Mouse (Mus musculus) embryonic stem cell, embryonic (primary cell): Measurements from ENCODE around the gene Gm49395.

Experiments
- CTCF ChIA-PET, 4 experiments: fragments of 300-600 bp in 2 of 4; fragments of 350-600 bp in 2 of 4; sonication (Branson Sonifier 250); formaldehyde crosslinking; loops; one replicate each; lab custom pipeline; 2022; ENCODE audit warnings: inconsistent platforms in 2 of 4; lab: Charles Lee
- POLR2A ChIA-PET, 4 experiments: fragments of 300-600 bp in 2 of 4; fragments of 350-600 bp in 2 of 4; sonication (Branson Sonifier 250); formaldehyde crosslinking; loops; one replicate each; lab custom pipeline; 2022; ENCODE audit warnings: antibody characterized with exemption in 4 of 4, inconsistent platforms in 1 of 4; lab: Charles Lee

Gm49395 gene

GRCm38 (mm10) chr13:115106183-115106582 is 4.5 kb upstream of the Gm49395 start:
- CTCF ChIA-PET = no interaction called here
- POLR2A ChIA-PET = interaction anchor here in 1 of 4 experiments (1.2 kb wide), 1 partner anchor 12 kb away, joined by 3 read pairs; no protein-coding TSS in a partner anchor

GRCm38 (mm10) chr13:115102754-115103153 is 1.0 kb upstream of the Gm49395 start:
- ChIA-PET CTCF (no interaction called here), POLR2A (no interaction called here)

GRCm38 (mm10) chr13:115100381-115101177 is 1.1 kb downstream of the Gm49395 start:
- ChIA-PET POLR2A (interaction anchor here in 1 of 4 experiments (0.7 to 1.6 kb wide), 4 partner anchors 10 to 109 kb away, joined by 3 to 7 read pairs (median 4); partner anchors contain the start of gene Pelo), CTCF (interaction anchor here in 1 of 4 experiments (0.6 kb wide), 1 partner anchor 16 kb away, joined by 3 read pairs; no protein-coding TSS in a partner anchor)

- ChIA-PET POLR2A (interaction anchor here in 2 of 4 experiments (0.6 to 1.1 kb wide), 2 partner anchors 14 to 19 kb away, joined by 3 to 4 read pairs; no protein-coding TSS in a partner anchor), CTCF (interaction anchor here in 1 of 4 experiments (0.6 kb wide), 1 partner anchor 13 kb away, joined by 3 read pairs; no protein-coding TSS in a partner anchor)
These were observed 2.3 kb downstream of the Gm49395 start for GRCm38 (mm10) chr13:115099381-115099780.

- POLR2A ChIA-PET = interaction anchor here in 1 of 4 experiments (0.6 kb wide), 1 partner anchor 10 kb away, joined by 3 read pairs; no protein-coding TSS in a partner anchor
- CTCF ChIA-PET = no interaction called here
These were observed 3.5 kb downstream of the Gm49395 start for GRCm38 (mm10) chr13:115098227-115098626.

- CTCF ChIA-PET = no interaction called here
- POLR2A ChIA-PET = interaction anchor here in 1 of 4 experiments (0.6 kb wide), 1 partner anchor 109 kb away, joined by 5 read pairs; no protein-coding TSS in a partner anchor
These were observed 4.8 kb downstream of the Gm49395 start for GRCm38 (mm10) chr13:115096965-115097364.

- CTCF ChIA-PET = no interaction called here
- POLR2A ChIA-PET = no interaction called here
These were observed 5.5 kb downstream of the Gm49395 start for GRCm38 (mm10) chr13:115096216-115096615.

GRCm38 (mm10) chr13:115095392-115095791 is 6.3 kb downstream of the Gm49395 start:
- POLR2A ChIA-PET = no interaction called here
- CTCF ChIA-PET = no interaction called here

- CTCF ChIA-PET = no interaction called here
- POLR2A ChIA-PET = no interaction called here
These were observed 10.2 kb downstream of the Gm49395 start for GRCm38 (mm10) chr13:115091511-115091910.

GRCm38 (mm10) chr13:115090977-115091445 is 10.7 kb downstream of the Gm49395 start:
- POLR2A ChIA-PET = interaction anchor here in 2 of 4 experiments (1.2 to 2.0 kb wide), 4 partner anchors 10 to 796 kb away, joined by 3 to 7 read pairs (median 4); no protein-coding TSS in a partner anchor
- CTCF ChIA-PET = no interaction called here

GRCm38 (mm10) chr13:115090069-115090976 is 11.4 kb downstream of the Gm49395 start, which contains the start of gene Pelo:
TSS of gene Pelo (minus strand) at chr13:115090186.
- ChIA-PET POLR2A (interaction anchor here in 3 of 4 experiments (0.6 to 2.0 kb wide), 11 partner anchors 10 to 837 kb away, joined by 3 to 7 read pairs (median 3); no protein-coding TSS in a partner anchor), CTCF (interaction anchor here in 1 of 4 experiments (0.6 kb wide), 1 partner anchor 86 kb away, joined by 3 read pairs; no protein-coding TSS in a partner anchor)

- ChIA-PET POLR2A (interaction anchor here in 2 of 4 experiments (0.6 to 2.0 kb wide), 8 partner anchors 11 to 836 kb away, joined by 3 to 7 read pairs (median 3); no protein-coding TSS in a partner anchor), CTCF (no interaction called here)
These were observed 12.2 kb downstream of the Gm49395 start for GRCm38 (mm10) chr13:115089395-115090025.

- ChIA-PET POLR2A (no interaction called here), CTCF (no interaction called here)
These were observed 12.7 kb downstream of the Gm49395 start for GRCm38 (mm10) chr13:115089020-115089394.

- ChIA-PET CTCF (interaction anchor here in 1 of 4 experiments (0.6 kb wide), 1 partner anchor 105 kb away, joined by 9 read pairs; no protein-coding TSS in a partner anchor), POLR2A (interaction anchor here in 1 of 4 experiments (0.6 kb wide), 1 partner anchor 97 kb away, joined by 4 read pairs; no protein-coding TSS in a partner anchor)
These were observed 15.7 kb downstream of the Gm49395 start for GRCm38 (mm10) chr13:115085974-115086373.

- CTCF ChIA-PET = no interaction called here
- POLR2A ChIA-PET = interaction anchor here in 1 of 4 experiments (1.1 kb wide), 1 partner anchor 10 kb away, joined by 3 read pairs; no protein-coding TSS in a partner anchor
These were observed 19.4 kb downstream of the Gm49395 start for GRCm38 (mm10) chr13:115082339-115082738.

GRCm38 (mm10) chr13:115079996-115080585 is 21.6 kb downstream of the Gm49395 start:
- CTCF ChIA-PET = no interaction called here
- POLR2A ChIA-PET = no interaction called here

- POLR2A ChIA-PET = no interaction called here
- CTCF ChIA-PET = no interaction called here
These were observed 22.6 kb downstream of the Gm49395 start for GRCm38 (mm10) chr13:115078997-115079685.
